Mouse (Mus musculus) forebrain, embryonic 10.5 days (tissue): ENCODE measurements around the gene Dvl2. TPM values are rescaled to one million over a fixed set of nuclear protein-coding genes. Genes with fewer than 3 reads are reported as not detected.
"Not testable (repeated sequence)": the region's sequence is repeated elsewhere in the genome, so short reads cannot be mapped to it uniquely, and the experiment has no call there.

Experiments
- DNase-seq: peaks from one replicate; pipeline ENCODE4 v3.0.0-alpha.2; 2017; ENCODE audit warnings: low spot score; ENCODE audit errors: extremely low spot score
- H3K27ac ChIP-seq: fragments of 300-500 bp; sonication (generic); 2 replicates; pipeline ENCODE4 v1.5.1; 2016; ENCODE audit warnings: mild to moderate bottlenecking
- H3K27me3 ChIP-seq: fragments of 300-500 bp; sonication (generic); 2 replicates; pipeline ENCODE4 v1.6.1; 2016; ENCODE audit warnings: mild to moderate bottlenecking; ENCODE audit not compliant: poor library complexity, severe bottlenecking
- H3K36me3 ChIP-seq: fragments of 300-500 bp; sonication (generic); replicated peaks from 2 replicates; pipeline ENCODE4 v1.6.1; 2016; ENCODE audit warnings: mild to moderate bottlenecking, moderate library complexity
- H3K4me1 ChIP-seq: fragments of 300-500 bp; sonication (generic); 2 replicates; pipeline ENCODE4 v1.6.1; 2016
- H3K4me3 ChIP-seq: fragments of 300-500 bp; sonication (generic); 2 replicates; pipeline ENCODE4 v1.5.1; 2016; ENCODE audit warnings: mild to moderate bottlenecking, moderate library complexity
- H3K9me3 ChIP-seq: fragments of 300-500 bp; sonication (generic); 2 replicates; pipeline ENCODE4 v1.6.1; 2016; ENCODE audit warnings: mild to moderate bottlenecking, moderate library complexity
- WGBS: fragments of 180-500 bp; shearing (Covaris S2); methylation state at CpG from one replicate; pipeline ENCODE4 v1.1.7; 2016; 5-methylcytosine and 5-hydroxymethylcytosine counted together
- polyA plus RNA-seq: library from polyadenylated mRNA; unstranded; fragments of >200 nt; fragmentation: Nextera tagmentation; extraction: Ambion mirVana; gene quantifications from 2 replicates; pipeline ENCODE4 v1.2.1, GENCODE M21; 2016

The Dvl2 gene
- polyA plus RNA-seq: 44.3 and 51.6 TPM in 2 replicates

- DNase-seq: peak; percentile 96
- Histone ChIP-seq H3K27ac (peak within 1 kb of the TSS; percentile 95), H3K4me3 (peak within 1 kb of the TSS; percentile 95), H3K36me3 (peaks cover 47% of the 10 kb centered on the region), H3K27me3 (no peaks in the 10 kb centered on the region), H3K9me3 (no peaks in the 10 kb centered on the region), H3K4me1 (peaks cover 68% of the 10 kb centered on the region)
- WGBS: under 1% methylated on average over 48 of the region's 48 CpGs
These were observed at the start of gene Dvl2 for GRCm38 (mm10) chr11:70000396-70000898. Gene Dvl2, plus strand, starts transcription at chr11:70000595.

- 0 out of 2 replicates have a peak, but pooled peaks cover 5% of the 10 kb centered on the region for H3K27me3 ChIP-seq
- H3K36me3 ChIP-seq: peaks cover 5% of the 10 kb centered on the region; the same call in 1 of the 2 replicates
- 52% methylated on average over 4 of the region's 4 CpGs for WGBS
- no peak overlapping the region for H3K27ac ChIP-seq
- no peaks in the 10 kb centered on the region for H3K9me3 ChIP-seq
- H3K4me3 ChIP-seq: peak overlapping the region; percentile 6; the same call in 1 of the 2 replicates
- no peak for DNase-seq
- H3K4me1 ChIP-seq: peaks cover 35% of the 10 kb centered on the region
These were observed 49.5 kb upstream of the Dvl2 start for GRCm38 (mm10) chr11:69950807-69951459.

- no peaks in the 10 kb centered on the region for H3K36me3 ChIP-seq
- H3K27ac ChIP-seq: no peak overlapping the region
- H3K9me3 ChIP-seq: no peaks in the 10 kb centered on the region
- no peak overlapping the region for H3K4me3 ChIP-seq
- peaks cover 21% of the 10 kb centered on the region for H3K4me1 ChIP-seq
- 0 out of 2 replicates have a peak, but pooled peaks cover 5% of the 10 kb centered on the region for H3K27me3 ChIP-seq
- DNase-seq: no peak
- WGBS: 42% methylated on average over 1 of the region's 1 CpGs
These were observed 48.1 kb upstream of the Dvl2 start for GRCm38 (mm10) chr11:69952274-69952673.

GRCm38 (mm10) chr11:69953267-69953915 is 47.0 kb upstream of the Dvl2 start:
- H3K4me1 ChIP-seq: peaks cover 10% of the 10 kb centered on the region
- 78% methylated on average over 11 of the region's 11 CpGs for WGBS
- H3K9me3 ChIP-seq: no peaks in the 10 kb centered on the region
- no peak for DNase-seq
- no peaks in the 10 kb centered on the region for H3K36me3 ChIP-seq
- H3K4me3 ChIP-seq: no peak overlapping the region
- H3K27me3 ChIP-seq: 0 out of 2 replicates have a peak, but pooled peaks cover 5% of the 10 kb centered on the region
- no peak overlapping the region for H3K27ac ChIP-seq

GRCm38 (mm10) chr11:69955618-69956017 is 44.8 kb upstream of the Dvl2 start:
- not testable (repeated sequence) for H3K4me3 ChIP-seq, H3K4me1 ChIP-seq, H3K9me3 ChIP-seq, H3K36me3 ChIP-seq, DNase-seq, H3K27ac ChIP-seq, H3K27me3 ChIP-seq
- 74% methylated on average over 4 of the region's 4 CpGs for WGBS

GRCm38 (mm10) chr11:69956218-69956617 is 44.2 kb upstream of the Dvl2 start:
- Histone ChIP-seq H3K27me3 (0 out of 2 replicates have a peak, but pooled peaks cover 13% of the 10 kb centered on the region), H3K4me1 (no peaks in the 10 kb centered on the region), H3K36me3 (no peaks in the 10 kb centered on the region), H3K27ac (no peak overlapping the region), H3K4me3 (no peak overlapping the region), H3K9me3 (no peaks in the 10 kb centered on the region)
- 63% methylated on average over 1 of the region's 1 CpGs for WGBS
- no peak for DNase-seq

- H3K4me3 ChIP-seq: no peak overlapping the region; the same call in 1 of the 2 replicates
- no peaks in the 10 kb centered on the region for H3K9me3 ChIP-seq
- H3K36me3 ChIP-seq: no peaks in the 10 kb centered on the region
- peaks cover 52% of the 10 kb centered on the region for H3K27me3 ChIP-seq
- no peak for DNase-seq
- peaks cover 8% of the 10 kb centered on the region for H3K4me1 ChIP-seq
- no peak overlapping the region for H3K27ac ChIP-seq
- WGBS: 26% methylated on average over 5 of the region's 5 CpGs
These were observed 39.8 kb upstream of the Dvl2 start for GRCm38 (mm10) chr11:69960616-69961015.

- Histone ChIP-seq H3K4me3 (no peak overlapping the region), H3K27me3 (peaks cover 64% of the 10 kb centered on the region), H3K27ac (no peak overlapping the region), H3K9me3 (no peaks in the 10 kb centered on the region), H3K36me3 (no peaks in the 10 kb centered on the region), H3K4me1 (peaks cover 19% of the 10 kb centered on the region)
- DNase-seq: no peak
- WGBS: 56% methylated on average over 5 of the region's 5 CpGs
These were observed 38.6 kb upstream of the Dvl2 start for GRCm38 (mm10) chr11:69961841-69962240.

- H3K4me1 ChIP-seq: peaks cover 21% of the 10 kb centered on the region
- WGBS: 8% methylated on average over 24 of the region's 24 CpGs
- DNase-seq: no peak
- peaks cover 24% of the 10 kb centered on the region for H3K36me3 ChIP-seq
- H3K27me3 ChIP-seq: peaks cover 80% of the 10 kb centered on the region
- H3K4me3 ChIP-seq: peak within 1 kb of the TSS; percentile 48
- no peaks in the 10 kb centered on the region for H3K9me3 ChIP-seq
- no peak within 1 kb of the TSS for H3K27ac ChIP-seq
These were observed 35.6 kb upstream of the Dvl2 start, which contains the start of gene Cldn7 for GRCm38 (mm10) chr11:69964650-69965270. Gene Cldn7, plus strand, starts transcription at chr11:69964779.

GRCm38 (mm10) chr11:69965271-69966005 is 35.0 kb upstream of the Dvl2 start:
- peaks cover 31% of the 10 kb centered on the region for H3K36me3 ChIP-seq
- peak overlapping the region; percentile 74; the same call in 1 of the 2 replicates for H3K27ac ChIP-seq
- peaks cover 80% of the 10 kb centered on the region for H3K27me3 ChIP-seq
- H3K9me3 ChIP-seq: no peaks in the 10 kb centered on the region
- H3K4me3 ChIP-seq: peak overlapping the region; percentile 48
- 2% methylated on average over 49 of the region's 49 CpGs for WGBS
- DNase-seq: no peak
- H3K4me1 ChIP-seq: peaks cover 21% of the 10 kb centered on the region

- peaks cover 35% of the 10 kb centered on the region for H3K36me3 ChIP-seq
- WGBS: 2% methylated on average over 59 of the region's 59 CpGs
- peak; percentile 32 for DNase-seq
- peaks cover 21% of the 10 kb centered on the region for H3K4me1 ChIP-seq
- H3K9me3 ChIP-seq: no peaks in the 10 kb centered on the region
- H3K4me3 ChIP-seq: peak overlapping the region; percentile 48
- peaks cover 72% of the 10 kb centered on the region for H3K27me3 ChIP-seq
- peak overlapping the region; percentile 74 for H3K27ac ChIP-seq
These were observed 34.2 kb upstream of the Dvl2 start for GRCm38 (mm10) chr11:69966006-69966859.
